Mouse (Mus musculus) lung, adult 2 months (tissue): ENCODE results near the gene Edaradd. TPM values are rescaled to one million over a fixed set of nuclear protein-coding genes. Genes with fewer than 3 reads are reported as not detected.

ENCODE experiments used
- DNase-seq: peaks from one replicate; pipeline ENCODE4 v3.0.0; 2022
- H3K4me1 ChIP-seq: fragments of 200-500 bp; 2 replicates; pipeline ENCODE4 v1.6.1; 2011; ENCODE audit warnings: low read length; ENCODE audit not compliant: control insufficient read depth, insufficient read depth
- H3K4me3 ChIP-seq: fragments of 200-500 bp; replicated peaks from 2 replicates; pipeline ENCODE3; 2011; ENCODE audit warnings: low read depth, mild to moderate bottlenecking, control low read depth, low read length; ENCODE audit errors: extremely low read depth
- CTCF ChIP-seq: fragments of 200-500 bp; IDR thresholded peaks from 2 replicates; pipeline ENCODE4 v1.5.1; 2011; ENCODE audit warnings: mild to moderate bottlenecking, low read length, control low read depth; ENCODE audit not compliant: insufficient read depth
- POLR2A ChIP-seq: fragments of 200-500 bp; IDR thresholded peaks from 2 replicates; pipeline ENCODE4 v1.6.1; 2011; ENCODE audit warnings: low read depth, mild to moderate bottlenecking, control low read depth, low read length, borderline replicate concordance; ENCODE audit errors: extremely low read depth
- WGBS: fragments of 180-500 bp; shearing (Covaris S2); methylation state at CpG from one replicate; pipeline ENCODE4 v1.1.7; 2018; 5-methylcytosine and 5-hydroxymethylcytosine counted together
- polyA plus RNA-seq: library from polyadenylated mRNA; depleted of rRNA; stranded (reverse); fragments of >200 nt; gene quantifications from 2 replicates; pipeline ENCODE4 v1.2.3, GENCODE M21; 2012; rRNA removed

Edaradd gene
- polyA plus RNA-seq, 1 experiment: 0.53 TPM

- WGBS: 82% methylated on average over 7 of the region's 7 CpGs
- TF ChIP-seq POLR2A: no peak
- TF ChIP-seq CTCF: no peak
- Histone ChIP-seq H3K4me1 (peaks cover 3% of the 10 kb centered on the region; the same call in 1 of the 2 replicates), H3K4me3 (no peak overlapping the region)
- no peak for DNase-seq
Observed at GRCm38 (mm10) chr13:12454686-12455390, 65.4 kb downstream of the Edaradd start.

- Histone ChIP-seq H3K4me3 (no peak overlapping the region), H3K4me1 (no peaks in the 10 kb centered on the region)
- WGBS: 94% methylated on average over 14 of the region's 14 CpGs
- DNase-seq: no peak
- no peak for TF ChIP-seq CTCF
Observed at GRCm38 (mm10) chr13:12453150-12453549, 67.1 kb downstream of the Edaradd start.

- Histone ChIP-seq H3K4me1 (peaks cover 2% of the 10 kb centered on the region; the same call in 1 of the 2 replicates), H3K4me3 (no peak overlapping the region)
- TF ChIP-seq CTCF: no peak
- no peak for TF ChIP-seq POLR2A
- DNase-seq: peak; percentile 16
- 47% methylated on average over 2 of the region's 2 CpGs for WGBS
Observed at GRCm38 (mm10) chr13:12442008-12442587, 78.1 kb downstream of the Edaradd start.

- TF ChIP-seq CTCF: no peak
- TF ChIP-seq POLR2A: no peak
- WGBS: 85% methylated on average over 6 of the region's 6 CpGs
- DNase-seq: no peak
Observed at GRCm38 (mm10) chr13:12440813-12441212, 79.4 kb downstream of the Edaradd start.

GRCm38 (mm10) chr13:12439586-12439985 is 80.7 kb downstream of the Edaradd start:
- no peak overlapping the region for H3K4me3 ChIP-seq
- TF ChIP-seq CTCF (no peak), POLR2A (no peak)
- peaks cover 2% of the 10 kb centered on the region; the same call in 1 of the 2 replicates for H3K4me1 ChIP-seq
- 94% methylated on average over 3 of the region's 3 CpGs for WGBS
- DNase-seq: no peak

More at GRCm38 (mm10) chr13:12440813-12441212, 79.4 kb downstream of the Edaradd start:
- no peak overlapping the region for H3K4me3 ChIP-seq
- H3K4me1 ChIP-seq: peaks cover 2% of the 10 kb centered on the region; the same call in 1 of the 2 replicates

GRCm38 (mm10) chr13:12433843-12434242 is 86.4 kb downstream of the Edaradd start:
- Histone ChIP-seq H3K4me1 (no peaks in the 10 kb centered on the region), H3K4me3 (no peak overlapping the region)
- TF ChIP-seq POLR2A: no peak
- no peak for TF ChIP-seq CTCF
- WGBS: 56% methylated on average over 5 of the region's 5 CpGs
- no peak for DNase-seq

- Histone ChIP-seq H3K4me3 (no peak overlapping the region), H3K4me1 (no peaks in the 10 kb centered on the region)
- no peak for DNase-seq
- WGBS: 94% methylated on average over 13 of the region's 13 CpGs
- no peak for TF ChIP-seq CTCF
- no peak for TF ChIP-seq POLR2A
Observed at GRCm38 (mm10) chr13:12428556-12428955, 91.7 kb downstream of the Edaradd start.

Other genes with a start within 250 kb of the Edaradd start
- gene Actn2, start 179.7 kb downstream of the Edaradd start, polyA plus RNA-seq: 40.0 and 61.4 TPM in 2 replicates
- 21.6 and 23.5 TPM in 2 replicates for gene Heatr1, start 125.4 kb downstream of the Edaradd start, polyA plus RNA-seq
- gene Lgals8, start 55.5 kb downstream of the Edaradd start, polyA plus RNA-seq: 23.5 and 36.3 TPM in 2 replicates
- gene Ero1lb, start 45.4 kb upstream of the Edaradd start, polyA plus RNA-seq: 4.1 and 5.3 TPM in 2 replicates